Mouse (Mus musculus): ENCODE data around the gene Kiss1r. TPM values are rescaled to one million over a fixed set of nuclear protein-coding genes. Genes with fewer than 3 reads are reported as not detected.
A peak's percentile ranks its signal among the peaks of the same experiment; 100 is the strongest.

Kiss1r gene
- polyA plus RNA-seq, 1 experiment = 8.3 TPM

- DNase-seq (ENCODE audit: low read depth) = no peak
Observed at GRCm38 (mm10) chr10:79897316-79898245, 19.2 kb upstream of the Kiss1r start.

- DNase-seq (ENCODE audit: low read depth) = no peak
Observed at GRCm38 (mm10) chr10:79900951-79901410, 15.8 kb upstream of the Kiss1r start.

- no peak for DNase-seq (ENCODE audit: low read depth)
Observed at GRCm38 (mm10) chr10:79906712-79907111, 10.1 kb upstream of the Kiss1r start.

- no peak for DNase-seq (ENCODE audit: low read depth)
Observed at GRCm38 (mm10) chr10:79907415-79907814, 9.4 kb upstream of the Kiss1r start.

GRCm38 (mm10) chr10:79908167-79909091, 8.3 kb upstream of the Kiss1r start, which contains the start of gene Med16:
Med16 (minus strand) TSS chr10:79908923.
- peak; percentile 65 for DNase-seq (ENCODE audit: low read depth)

GRCm38 (mm10) chr10:79909092-79909922, 7.5 kb upstream of the Kiss1r start:
- DNase-seq (ENCODE audit: low read depth) = no peak

GRCm38 (mm10) chr10:79910556-79910955, 6.2 kb upstream of the Kiss1r start, which contains the start of gene Gm26602:
Gm26602 (plus strand) TSS chr10:79910856.
- no peak for DNase-seq (ENCODE audit: low read depth)

GRCm38 (mm10) chr10:79912412-79912811, 4.4 kb upstream of the Kiss1r start:
- no peak for DNase-seq (ENCODE audit: low read depth)

GRCm38 (mm10) chr10:79914131-79914947, 2.4 kb upstream of the Kiss1r start:
- DNase-seq (ENCODE audit: low read depth) = no peak

GRCm38 (mm10) chr10:79914948-79915596, 1.7 kb upstream of the Kiss1r start:
- DNase-seq (ENCODE audit: low read depth) = no peak

- no peak for DNase-seq (ENCODE audit: low read depth)
Observed at GRCm38 (mm10) chr10:79916081-79916480, 690 bp upstream of the Kiss1r start.

- no peak for DNase-seq (ENCODE audit: low read depth)
Observed at GRCm38 (mm10) chr10:79917532-79918100, 845 bp downstream of the Kiss1r start.

GRCm38 (mm10) chr10:79918231-79919078, 1.7 kb downstream of the Kiss1r start:
- DNase-seq (ENCODE audit: low read depth) = no peak

- no peak for DNase-seq (ENCODE audit: low read depth)
Observed at GRCm38 (mm10) chr10:79919251-79919849, 2.6 kb downstream of the Kiss1r start.

- DNase-seq (ENCODE audit: low read depth) = no peak
Observed at GRCm38 (mm10) chr10:79920056-79920890, 3.5 kb downstream of the Kiss1r start.

GRCm38 (mm10) chr10:79920958-79921535, 4.3 kb downstream of the Kiss1r start, which contains the start of gene R3hdm4:
R3hdm4 (minus strand) TSS chr10:79921208.
- no peak for DNase-seq (ENCODE audit: low read depth)

- no peak for DNase-seq (ENCODE audit: low read depth)
Observed at GRCm38 (mm10) chr10:79921572-79921971, 4.8 kb downstream of the Kiss1r start.
